Comparison of ENCODE assay signal across 9 mouse cellular contexts in the genomic region with DNA sequence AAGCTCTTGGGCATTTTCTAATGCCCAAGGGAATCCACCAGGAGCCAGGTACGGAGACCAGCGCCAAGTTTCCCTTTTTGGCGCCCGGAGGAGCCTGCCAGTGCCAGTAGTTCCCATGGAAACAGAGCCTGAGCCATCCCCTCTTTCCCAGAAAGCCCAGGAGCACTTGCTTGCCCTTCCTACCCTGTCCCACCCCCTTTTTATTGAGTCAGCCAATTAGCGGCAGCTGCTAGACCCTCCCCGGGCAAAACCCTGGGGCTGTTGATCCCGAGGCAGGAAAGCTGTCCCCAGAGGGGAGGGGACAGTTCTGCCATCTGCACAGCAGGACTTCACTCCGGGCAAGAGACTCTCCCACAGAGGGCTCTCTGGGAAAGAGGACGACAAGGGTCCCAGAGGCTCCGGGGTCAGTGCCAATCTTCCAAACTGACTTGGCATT. TPM values are rescaled to one million over a fixed set of nuclear protein-coding genes. Genes with fewer than 3 reads are reported as not detected.
DNase-seq lines count a peak whose midpoint lies in the region; ATAC-seq lines count a peak whose summit lies in the region.
"Had no signal": no experiment of that assay in that cellular context is flagged by ENCODE, and none has a peak within 500 bp of the region (broad histone marks: within the 10 kb centered on the region; RNA-seq: fewer than 3 reads in every experiment).

A gene (minus strand): TSS at position 89 of the 436 bp plus-strand sequence.

- 3% methylated on average over 10 of the region's 10 CpGs for WGBS in kidney, embryonic 15.5 days
- WGBS in midbrain, embryonic 15.5 days: 1% methylated on average over 10 of the region's 10 CpGs

- H3K9ac ChIP-seq in kidney, embryonic 15.5 days: peak within 1 kb of the TSS; percentile 23; the same call in 1 of the 2 replicates
- H3K9ac ChIP-seq in midbrain, embryonic 15.5 days: peak within 1 kb of the TSS; percentile 50

- H3K27ac ChIP-seq in kidney, embryonic 15.5 days: 0 out of 2 replicates have a peak within 1 kb of the TSS, but pooled peaks have one; percentile 19
- H3K27ac ChIP-seq in midbrain, embryonic 15.5 days: peak within 1 kb of the TSS; percentile 76

- no peak for DNase-seq in kidney, adult 9 months
- DNase-seq in cerebellum, adult 9-10 months: peak; percentile 89
- DNase-seq in frontal cortex, postnatal 14 days (ENCODE audit: low spot score in 2 of 2): peak; percentile 65 to 75
- DNase-seq in left cerebral cortex, adult 8-10 months (ENCODE audit: low spot score in 2 of 2): peak; percentile 63 to 87
- DNase-seq in adrenal gland, postnatal 36 days: no peak

- H3K4me3 ChIP-seq in kidney, embryonic 15.5 days (replicated peaks): peak within 1 kb of the TSS; percentile 37
- H3K4me3 ChIP-seq in midbrain, embryonic 15.5 days: peak within 1 kb of the TSS; percentile 43

- H3K9me3 ChIP-seq in kidney, embryonic 15.5 days (replicated peaks): no peaks in the 10 kb centered on the region
- H3K9me3 ChIP-seq in midbrain, embryonic 15.5 days: no peaks in the 10 kb centered on the region

- H3K27me3 ChIP-seq in kidney, embryonic 15.5 days: peaks cover 5% of the 10 kb centered on the region; the same call in 1 of the 2 replicates
- H3K27me3 ChIP-seq in midbrain, embryonic 15.5 days (replicated peaks): no peaks in the 10 kb centered on the region

- peak; percentile 77 for ATAC-seq in kidney, embryonic 15.5 days (replicated peaks; ENCODE audit: low FRiP score)
- peak; percentile 87 for ATAC-seq in midbrain, embryonic 15.5 days (replicated peaks)
- ATAC-seq in erythroblast, adult 5-6 weeks (replicated peaks; ENCODE audit: low FRiP score, poor library complexity, severe bottlenecking): no peak
- ATAC-seq: Patski had no signal

- no peaks in the 10 kb centered on the region for H3K36me3 ChIP-seq in kidney, embryonic 15.5 days
- H3K36me3 ChIP-seq in midbrain, embryonic 15.5 days (replicated peaks): no peaks in the 10 kb centered on the region

- peaks cover 17% of the 10 kb centered on the region for H3K4me1 ChIP-seq in kidney, embryonic 15.5 days
- peaks cover 44% of the 10 kb centered on the region for H3K4me1 ChIP-seq in midbrain, embryonic 15.5 days

- H3K4me2 ChIP-seq in kidney, embryonic 15.5 days: peak within 1 kb of the TSS; percentile 62
- H3K4me2 ChIP-seq in midbrain, embryonic 15.5 days: peak within 1 kb of the TSS; percentile 61

RNA-seq across cellular contexts. Expression of the gene that starts here (rescaled TPM):
- polyA plus RNA-seq in kidney, embryonic 15.5 days (2015; fragmentation: Nextera tagmentation; extraction: Ambion mirVana): 3.5 and 4.0 TPM in 2 replicates
- total RNA-seq in left cerebral cortex, adult 8-10 months (2022): 100 to 1,000 TPM; 120 to 130 (median 126) TPM
- polyA plus RNA-seq in midbrain, embryonic 15.5 days (2015; fragmentation: Nextera tagmentation; extraction: Ambion mirVana): 8.9 and 10.0 TPM in 2 replicates
- 2.3 and 10.8 TPM in 2 replicates for total RNA-seq in erythroblast, adult 5-6 weeks (2015; ENCODE audit: low replicate concordance)
- total RNA-seq in erythroblast, adult 5-6 weeks (2017; ENCODE audit: low replicate concordance): 1.2 and 1.7 TPM in 2 replicates
- 1 to 10 TPM; 4.0 to 5.3 TPM for total RNA-seq in adrenal gland, postnatal 36 days (2021)

Comparison
In these comparisons a context has a peak if more than half of its experiments do, and no peak if none do; other contexts are left out.
1. RNA of the gene that starts here (total RNA-seq): 120 to 130 TPM in left cerebral cortex, adult 8-10 months; 1.2 to 10.8 TPM in erythroblast, adult 5-6 weeks and 4.0 to 5.3 TPM in adrenal gland, postnatal 36 days; every median in the first group is over 10 times any median in the second.
2. DNase-seq: peak in cerebellum, adult 9-10 months (single experiment), frontal cortex, postnatal 14 days (2 of 2) and left cerebral cortex, adult 8-10 months (2 of 2); none in kidney, adult 9 months (single experiment) and adrenal gland, postnatal 36 days (0 of 2).